Mouse (Mus musculus) midbrain, embryonic 14.5 days (tissue): Measurements from ENCODE around the gene Leng8. TPM values are rescaled to one million over a fixed set of nuclear protein-coding genes. Genes with fewer than 3 reads are reported as not detected.

Source experiments
- ATAC-seq: fragments of 200-750 bp; cut with Nextera tagmentation; 2 replicates; pipeline ENCODE4 v1.8.0; 2017; ENCODE audit warnings: moderate number of reproducible peaks, moderate library complexity; ENCODE audit not compliant: low FRiP score, low TSS enrichment
- DNase-seq: peaks from one replicate; pipeline ENCODE4 v3.0.0-alpha.2; 2015
- H3K27ac ChIP-seq: fragments of 300-500 bp; sonication (generic); replicated peaks from 2 replicates; pipeline ENCODE4 v1.5.1; 2014; ENCODE audit warnings: mild to moderate bottlenecking, low read depth, low read length, moderate library complexity
- H3K27me3 ChIP-seq: fragments of 300-500 bp; sonication (generic); 2 replicates; pipeline ENCODE4 v1.6.1; 2014; ENCODE audit warnings: low read length, control low read depth, mixed read lengths; ENCODE audit not compliant: control insufficient read depth, insufficient read depth
- H3K36me3 ChIP-seq: fragments of 300-500 bp; sonication (generic); 2 replicates; pipeline ENCODE4 v1.6.1; 2014; ENCODE audit warnings: low read length, control low read depth; ENCODE audit not compliant: control insufficient read depth, insufficient read depth
- H3K4me1 ChIP-seq: fragments of 300-500 bp; sonication (generic); 2 replicates; pipeline ENCODE4 v1.6.1; 2014; ENCODE audit warnings: mild to moderate bottlenecking, antibody characterized with exemption, low read length, control low read depth; ENCODE audit not compliant: control insufficient read depth, insufficient read depth
- H3K4me2 ChIP-seq: fragments of 300-500 bp; sonication (generic); 2 replicates; pipeline ENCODE4 v1.6.1; 2014; ENCODE audit warnings: mild to moderate bottlenecking, low read length, moderate library complexity
- H3K4me3 ChIP-seq: fragments of 300-500 bp; sonication (generic); replicated peaks from 2 replicates; pipeline ENCODE4 v1.5.1; 2014; ENCODE audit warnings: low read depth, low read length
- H3K9ac ChIP-seq: fragments of 300-500 bp; sonication (generic); replicated peaks from 2 replicates; pipeline ENCODE4 v1.6.1; 2014; ENCODE audit warnings: mild to moderate bottlenecking, low read length, moderate library complexity
- H3K9me3 ChIP-seq: fragments of 300-500 bp; sonication (generic); 2 replicates; pipeline ENCODE4 v1.6.1; 2016; ENCODE audit warnings: low read length, control low read depth, mixed read lengths; ENCODE audit not compliant: control insufficient read depth
- WGBS: fragments of 180-500 bp; shearing (Covaris S2); extraction: QIAGEN DNeasy Blood & Tissue Kit; methylation state at CpG from one replicate; pipeline ENCODE4 v1.1.7; 2014; 5-methylcytosine and 5-hydroxymethylcytosine counted together
- polyA plus RNA-seq: library from polyadenylated mRNA; unstranded; fragments of >200 nt; fragmentation: Nextera tagmentation; extraction: Ambion mirVana; gene quantifications from 2 replicates; pipeline ENCODE4 v1.2.1, GENCODE M21; 2014

The Leng8 gene
- polyA plus RNA-seq, 1 experiment from 2014 or later: 77.3 TPM

DNA sequence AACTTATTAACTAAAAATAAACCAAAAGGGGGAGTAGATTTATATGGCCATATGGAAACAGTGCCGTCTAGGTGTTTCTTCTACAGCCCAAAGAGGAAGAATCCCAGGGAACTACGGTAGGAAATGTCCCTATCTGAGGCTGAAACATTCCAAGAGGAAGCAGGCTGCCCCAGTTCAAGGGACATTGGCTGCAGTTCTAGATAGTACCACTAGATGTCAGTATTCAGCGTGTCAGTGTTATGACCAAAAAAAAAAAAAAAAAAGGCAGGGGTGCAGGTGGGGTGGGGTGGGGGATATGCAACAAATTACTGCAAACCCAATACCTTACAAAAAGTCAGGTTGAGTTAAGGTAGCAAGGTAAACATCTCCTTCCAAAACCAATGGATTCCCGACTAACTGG lies 33.4 kb upstream of the Leng8 start:
- Histone ChIP-seq H3K36me3 (no peaks in the 10 kb centered on the region), H3K9ac (no peak overlapping the region), H3K4me3 (no peak overlapping the region), H3K4me1 (no peaks in the 10 kb centered on the region), H3K4me2 (no peak overlapping the region), H3K27me3 (no peaks in the 10 kb centered on the region), H3K9me3 (no peaks in the 10 kb centered on the region), H3K27ac (no peak overlapping the region)
- WGBS: 14% methylated on average over 4 of the region's 4 CpGs
- DNase-seq: peak; percentile 86
- no peak for ATAC-seq

- WGBS: 43% methylated on average over 3 of the region's 3 CpGs
- ATAC-seq: no peak
- H3K9ac ChIP-seq: no peak overlapping the region
- no peak for DNase-seq
- H3K27me3 ChIP-seq: no peaks in the 10 kb centered on the region
- H3K36me3 ChIP-seq: no peaks in the 10 kb centered on the region
- no peak overlapping the region for H3K27ac ChIP-seq
- no peaks in the 10 kb centered on the region for H3K4me1 ChIP-seq
- H3K4me3 ChIP-seq: no peak overlapping the region
- H3K4me2 ChIP-seq: no peak overlapping the region
- no peaks in the 10 kb centered on the region for H3K9me3 ChIP-seq
Observed at GRCm38 (mm10) chr7:4111766-4112165, 25.1 kb upstream of the Leng8 start.

GRCm38 (mm10) chr7:4117050-4117814 lies 19.6 kb upstream of the Leng8 start:
- no peaks in the 10 kb centered on the region for H3K27me3 ChIP-seq
- no peak overlapping the region for H3K27ac ChIP-seq
- no peak overlapping the region for H3K4me3 ChIP-seq
- H3K9me3 ChIP-seq: no peaks in the 10 kb centered on the region
- H3K4me1 ChIP-seq: peaks cover 24% of the 10 kb centered on the region
- DNase-seq (no peak), ATAC-seq (no peak)
- H3K4me2 ChIP-seq: no peak overlapping the region
- H3K9ac ChIP-seq: no peak overlapping the region
- 77% methylated on average over 8 of the region's 8 CpGs for WGBS
- H3K36me3 ChIP-seq: no peaks in the 10 kb centered on the region

DNA sequence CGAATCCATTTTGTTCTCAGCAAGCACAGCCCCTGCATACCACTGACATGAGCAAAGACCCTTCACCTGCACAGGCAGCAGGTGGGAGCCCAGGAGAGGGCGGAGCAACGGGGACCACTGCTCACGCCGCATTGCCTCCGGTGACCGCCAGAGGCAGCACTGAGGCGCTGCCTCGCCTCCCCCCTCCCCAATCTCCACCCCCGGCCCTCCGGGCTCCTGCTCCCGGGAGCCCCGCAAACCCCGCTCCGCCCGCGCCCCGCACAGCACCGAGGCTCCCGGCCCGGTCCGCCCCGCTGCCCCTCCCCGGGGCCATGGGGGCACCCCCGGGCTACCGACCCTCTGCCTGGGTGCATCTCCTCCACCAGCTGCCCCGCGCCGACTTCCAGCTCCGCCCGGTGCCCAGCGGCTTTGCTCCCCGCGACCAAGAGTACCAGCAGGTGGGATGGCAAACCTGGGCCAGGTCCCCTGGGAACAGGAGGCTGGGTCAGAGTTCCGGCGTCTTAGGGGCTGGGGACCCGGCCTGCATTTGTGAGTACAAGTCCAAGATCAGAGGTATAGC lies 17.4 kb upstream of the Leng8 start, which contains the start of gene Ttyh1:
Gene Ttyh1 (plus strand): TSS at position 65 of the 559 bp plus-strand sequence.
- H3K27me3 ChIP-seq: no peaks in the 10 kb centered on the region
- H3K9ac ChIP-seq: peak within 1 kb of the TSS; percentile 79
- ATAC-seq: peak; percentile 5; the same call in 1 of the 2 replicates
- 0% methylated on average over 37 of the region's 37 CpGs for WGBS
- peak within 1 kb of the TSS; percentile 73 for H3K4me2 ChIP-seq
- H3K4me1 ChIP-seq: peaks cover 38% of the 10 kb centered on the region
- DNase-seq: peak; percentile 83
- no peaks in the 10 kb centered on the region for H3K36me3 ChIP-seq
- peak within 1 kb of the TSS; percentile 69 for H3K4me3 ChIP-seq
- H3K9me3 ChIP-seq: no peaks in the 10 kb centered on the region
- peak within 1 kb of the TSS; percentile 77 for H3K27ac ChIP-seq

GRCm38 (mm10) chr7:4119976-4120921 lies 16.6 kb upstream of the Leng8 start:
- Histone ChIP-seq H3K27me3 (no peaks in the 10 kb centered on the region), H3K36me3 (0 out of 2 replicates have a peak, but pooled peaks cover 2% of the 10 kb centered on the region), H3K9me3 (no peaks in the 10 kb centered on the region), H3K4me2 (peak overlapping the region; percentile 73), H3K9ac (peak overlapping the region; percentile 79), H3K4me1 (peaks cover 46% of the 10 kb centered on the region), H3K27ac (peak overlapping the region; percentile 77), H3K4me3 (peak overlapping the region; percentile 69)
- ATAC-seq (0 out of 2 replicates have a peak, but pooled peaks have one; percentile 1), DNase-seq (peak; percentile 70)
- WGBS: 7% methylated on average over 18 of the region's 19 CpGs

DNA sequence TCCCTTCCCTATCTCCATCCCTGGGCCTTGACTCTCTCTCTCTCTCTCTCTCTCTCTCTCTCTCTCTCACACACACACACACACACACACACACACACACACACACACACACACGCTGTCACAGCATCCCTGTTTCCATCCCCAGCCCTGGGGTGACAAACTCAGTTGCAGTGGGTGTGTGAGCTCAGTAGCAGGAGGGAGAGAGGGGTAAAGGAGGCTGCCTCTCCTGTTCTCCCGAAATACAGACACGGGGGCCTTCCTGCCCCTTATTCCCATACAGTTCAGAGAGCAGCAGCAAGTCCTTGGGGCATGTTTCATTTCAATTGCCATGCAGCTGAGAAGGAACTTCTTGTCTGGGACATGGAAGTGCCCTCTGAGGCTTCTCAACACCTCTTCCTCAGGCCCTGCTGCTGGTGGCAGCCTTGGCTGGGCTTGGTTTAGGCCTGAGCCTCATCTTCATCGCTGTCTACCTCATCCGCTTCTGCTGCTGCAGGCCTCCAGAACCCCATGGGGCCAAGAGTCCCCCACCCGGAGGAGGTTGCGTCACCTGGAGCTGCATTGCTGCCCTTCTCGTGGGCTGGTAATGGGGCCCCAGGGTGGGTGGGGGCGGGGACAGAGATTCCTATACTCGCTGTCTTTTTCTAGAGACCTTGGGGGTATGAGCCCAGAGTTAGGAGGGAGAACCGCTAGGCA lies 14.6 kb upstream of the Leng8 start:
- 40% methylated on average over 11 of the region's 11 CpGs for WGBS

DNA sequence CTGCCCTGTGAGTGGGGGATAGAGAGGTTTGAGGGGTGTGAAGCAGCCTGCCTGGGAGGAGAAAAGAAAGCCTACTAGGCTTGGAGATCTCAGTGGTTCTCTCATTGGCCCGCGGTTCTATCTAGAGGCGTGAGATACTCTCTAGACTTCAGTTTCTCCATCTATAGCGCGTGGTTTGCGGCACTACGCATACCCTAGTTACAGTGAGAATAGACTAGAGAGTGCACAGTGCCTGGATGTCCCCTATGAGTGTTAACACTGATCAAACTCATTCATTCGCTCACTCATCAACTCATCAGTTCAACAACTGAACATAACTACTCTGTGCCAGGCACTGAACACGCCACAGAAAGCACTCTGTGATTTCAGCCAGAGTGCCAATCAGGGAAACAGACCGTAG lies 14.1 kb upstream of the Leng8 start:
- Histone ChIP-seq H3K4me3 (no peak overlapping the region; the same call in 1 of the 2 replicates), H3K36me3 (peaks cover 13% of the 10 kb centered on the region; the same call in 1 of the 2 replicates), H3K4me2 (peak overlapping the region; percentile 73), H3K27me3 (no peaks in the 10 kb centered on the region), H3K27ac (peak overlapping the region; percentile 77), H3K9me3 (no peaks in the 10 kb centered on the region), H3K4me1 (peaks cover 49% of the 10 kb centered on the region), H3K9ac (peak overlapping the region; percentile 36; the same call in 1 of the 2 replicates)
- 80% methylated on average over 10 of the region's 10 CpGs for WGBS
- DNase-seq: no peak
- no peak for ATAC-seq

More for the DNA sequence above, 14.6 kb upstream of the Leng8 start:
- DNase-seq: no peak
- ATAC-seq: no peak
- peak overlapping the region; percentile 73 for H3K4me2 ChIP-seq
- no peaks in the 10 kb centered on the region for H3K9me3 ChIP-seq
- peak overlapping the region; percentile 36; the same call in 1 of the 2 replicates for H3K9ac ChIP-seq
- no peak overlapping the region for H3K4me3 ChIP-seq
- H3K36me3 ChIP-seq: peaks cover 9% of the 10 kb centered on the region; the same call in 1 of the 2 replicates
- no peaks in the 10 kb centered on the region for H3K27me3 ChIP-seq
- H3K4me1 ChIP-seq: peaks cover 49% of the 10 kb centered on the region
- H3K27ac ChIP-seq: peak overlapping the region; percentile 77

DNA sequence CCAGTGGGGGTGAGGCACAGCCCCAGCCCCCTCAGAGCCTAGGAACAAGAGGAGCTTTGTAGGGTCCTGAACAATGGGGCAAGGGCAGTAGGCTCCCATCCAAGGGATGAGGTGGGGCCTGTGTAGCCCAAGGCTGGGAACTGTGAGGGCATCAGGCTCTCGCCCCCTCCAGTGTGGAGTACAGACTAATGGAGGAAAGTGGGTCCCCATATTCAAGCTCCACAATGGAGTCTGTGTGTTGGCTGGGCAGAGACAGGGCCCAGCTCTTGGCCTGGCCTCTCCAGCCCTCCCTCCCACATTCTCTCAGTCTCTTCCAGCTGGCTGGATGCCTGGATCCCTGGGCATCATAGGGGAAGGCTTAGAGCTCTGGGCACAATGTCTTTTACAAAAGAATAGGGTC lies 13.1 kb upstream of the Leng8 start:
- Histone ChIP-seq H3K36me3 (peaks cover 21% of the 10 kb centered on the region; the same call in 1 of the 2 replicates), H3K4me3 (no peak overlapping the region), H3K27ac (peak overlapping the region; percentile 77), H3K4me2 (peak overlapping the region; percentile 73), H3K4me1 (peaks cover 47% of the 10 kb centered on the region), H3K9me3 (no peaks in the 10 kb centered on the region), H3K9ac (peak overlapping the region; percentile 4; the same call in 1 of the 2 replicates), H3K27me3 (no peaks in the 10 kb centered on the region)
- WGBS: 0% methylated on average over 1 of the region's 1 CpGs
- ATAC-seq (peak; percentile 74), DNase-seq (peak; percentile 82)
